Mouse (Mus musculus) CD4-positive naive resting alpha-beta T cell, adult 57 days (primary cell): ENCODE results near the gene Sp2. TPM values are rescaled to one million over a fixed set of nuclear protein-coding genes. Genes with fewer than 3 reads are reported as not detected.

Experiments used
- total RNA-seq: library from RNA; stranded (reverse); gene quantifications from one replicate; pipeline ENCODE4 v1.2.4, GENCODE M21; 2023

Sp2 gene
- 54.2 TPM for total RNA-seq

DNA sequence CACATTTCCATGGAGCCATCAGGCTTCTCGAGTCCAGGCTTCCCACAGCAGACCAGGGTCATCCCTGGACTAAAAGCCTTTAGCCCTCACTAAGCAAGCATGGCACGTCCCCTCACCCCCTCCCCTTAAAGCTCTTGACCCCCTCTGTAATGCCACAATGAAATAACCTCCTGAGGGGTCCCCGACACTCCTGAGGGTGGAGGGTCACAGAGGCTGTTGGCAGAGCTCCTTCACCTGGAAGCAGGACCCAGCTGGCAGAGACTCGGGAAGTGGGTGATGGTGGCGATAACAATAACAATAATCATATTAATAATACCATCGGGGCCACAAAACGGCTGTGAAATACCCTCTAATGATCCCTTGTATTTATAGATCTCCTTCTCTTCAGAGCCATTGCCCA, at the start of gene Sp2:
Gene Sp2 (minus strand): TSS at position 101 of the 400 bp plus-strand sequence.

DNA sequence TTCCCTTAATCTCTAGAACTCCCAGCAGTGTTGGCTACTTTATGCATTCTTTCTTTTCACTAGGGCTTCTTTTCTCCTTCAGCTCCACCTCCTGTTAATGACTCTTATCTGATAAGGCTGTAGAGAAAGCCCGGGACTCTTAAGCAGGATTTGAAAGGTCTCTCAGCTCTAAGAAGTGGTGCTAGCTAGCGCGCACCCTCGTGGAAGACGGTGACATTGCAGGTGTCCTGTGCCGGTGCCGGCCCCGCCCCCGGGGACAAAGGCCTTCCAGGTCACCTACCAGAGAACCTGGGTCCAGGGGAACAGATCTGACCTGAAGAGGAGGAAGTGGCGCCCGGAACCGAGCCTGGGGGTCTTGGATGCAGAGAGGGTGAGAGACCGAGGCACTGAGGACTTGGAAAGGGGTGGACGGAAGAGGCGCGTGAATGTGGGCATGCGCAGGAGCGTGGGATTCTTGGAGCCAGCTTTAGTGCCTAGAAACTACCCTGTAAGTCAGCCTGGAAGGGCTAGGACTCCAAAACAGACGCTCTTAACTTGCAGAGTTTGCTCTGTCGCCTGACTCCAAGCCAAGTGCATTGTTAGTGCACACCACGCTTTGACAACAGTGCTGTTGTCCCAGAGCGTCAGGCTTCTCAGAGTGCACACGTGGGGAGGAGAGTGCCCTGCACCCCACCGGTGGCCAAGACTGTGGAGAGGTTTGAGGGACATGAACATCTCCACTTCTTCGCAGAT, 47.1 kb upstream of the Sp2 start, which contains the start of gene Scrn2:
Gene Scrn2 (plus strand): TSS at position 253 of the 732 bp plus-strand sequence.

DNA sequence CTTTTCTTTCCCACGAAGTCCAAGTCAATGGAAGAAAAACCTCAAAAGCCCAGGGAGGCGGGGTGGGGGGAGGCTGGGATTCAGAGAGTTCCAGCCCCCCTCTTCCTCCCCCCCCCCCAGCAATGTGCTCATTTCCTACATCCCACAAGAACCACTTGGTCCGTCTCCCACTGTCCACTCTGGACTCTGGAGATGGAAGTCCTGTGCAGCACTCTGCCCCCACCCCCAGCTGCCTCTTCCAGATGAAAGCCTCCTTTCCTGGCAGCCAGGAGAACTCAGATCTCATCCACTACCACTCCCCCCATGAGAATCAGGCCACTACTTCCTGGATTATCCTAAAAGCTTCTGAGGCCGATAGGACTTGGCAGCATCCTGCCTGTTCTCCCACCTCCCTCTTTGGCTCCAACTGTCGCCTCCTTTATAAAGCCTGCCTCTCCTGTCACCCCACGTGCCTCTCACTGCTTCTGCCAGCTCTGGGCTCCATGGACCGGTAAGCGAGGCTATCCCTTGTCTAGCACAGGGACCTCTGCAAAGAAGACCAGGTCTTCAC, 30.4 kb upstream of the Sp2 start, which contains the start of gene Sp6:
Gene Sp6 (plus strand): TSS at position 274 of the 550 bp plus-strand sequence.

DNA sequence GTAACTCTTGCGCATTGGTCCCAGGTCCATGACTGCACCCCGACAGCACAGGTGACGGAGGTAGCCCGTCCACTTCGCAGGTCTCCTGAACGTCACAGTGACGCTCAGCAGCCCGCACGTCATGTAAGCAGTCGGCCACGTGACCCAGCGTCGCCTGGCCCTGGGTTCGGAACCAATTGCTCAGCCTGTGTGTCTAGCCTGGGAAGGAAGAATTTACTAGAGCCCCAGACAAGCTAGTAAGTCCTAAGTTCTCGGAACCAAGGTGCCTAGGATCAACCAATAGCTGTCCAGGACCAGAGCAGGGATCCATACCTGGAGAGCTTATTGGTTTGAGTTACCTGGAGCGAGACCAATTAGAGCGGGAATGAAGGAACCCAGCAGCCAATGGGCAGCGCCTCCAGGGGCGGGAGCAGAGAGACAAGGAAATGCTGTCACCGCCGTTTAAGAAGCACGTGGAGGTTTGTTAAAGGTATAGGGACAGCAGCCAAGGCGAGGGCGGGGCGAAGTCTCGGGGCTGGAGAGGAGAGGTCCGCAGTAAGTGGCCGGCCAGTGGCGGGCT, 38.9 kb downstream of the Sp2 start, which contains the start of gene Pnpo:
Gene Pnpo (minus strand): TSS at position 241 of the 559 bp plus-strand sequence.

DNA sequence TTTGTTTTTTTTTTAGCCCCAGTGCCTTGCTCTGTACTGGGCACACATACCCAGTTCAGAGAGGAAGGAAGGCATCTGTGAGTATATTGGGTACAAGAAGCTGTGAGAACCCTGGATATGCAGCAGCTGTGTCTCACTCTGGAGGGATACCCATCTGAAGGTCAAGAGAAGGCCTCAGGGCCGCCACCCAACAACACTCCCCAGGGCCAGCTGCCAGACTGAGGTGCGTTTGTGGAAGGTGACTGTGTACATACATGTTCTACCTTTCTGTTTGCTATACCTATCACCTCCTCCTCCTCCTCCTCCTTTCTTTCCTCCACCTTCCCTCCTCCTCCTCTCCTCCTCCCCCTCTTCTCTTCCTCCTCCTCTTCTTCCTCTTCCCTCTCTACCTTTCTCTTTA, 54.7 kb downstream of the Sp2 start, which contains the start of gene Prr15l:
Gene Prr15l (plus strand): TSS at position 17 of the 400 bp plus-strand sequence.

DNA sequence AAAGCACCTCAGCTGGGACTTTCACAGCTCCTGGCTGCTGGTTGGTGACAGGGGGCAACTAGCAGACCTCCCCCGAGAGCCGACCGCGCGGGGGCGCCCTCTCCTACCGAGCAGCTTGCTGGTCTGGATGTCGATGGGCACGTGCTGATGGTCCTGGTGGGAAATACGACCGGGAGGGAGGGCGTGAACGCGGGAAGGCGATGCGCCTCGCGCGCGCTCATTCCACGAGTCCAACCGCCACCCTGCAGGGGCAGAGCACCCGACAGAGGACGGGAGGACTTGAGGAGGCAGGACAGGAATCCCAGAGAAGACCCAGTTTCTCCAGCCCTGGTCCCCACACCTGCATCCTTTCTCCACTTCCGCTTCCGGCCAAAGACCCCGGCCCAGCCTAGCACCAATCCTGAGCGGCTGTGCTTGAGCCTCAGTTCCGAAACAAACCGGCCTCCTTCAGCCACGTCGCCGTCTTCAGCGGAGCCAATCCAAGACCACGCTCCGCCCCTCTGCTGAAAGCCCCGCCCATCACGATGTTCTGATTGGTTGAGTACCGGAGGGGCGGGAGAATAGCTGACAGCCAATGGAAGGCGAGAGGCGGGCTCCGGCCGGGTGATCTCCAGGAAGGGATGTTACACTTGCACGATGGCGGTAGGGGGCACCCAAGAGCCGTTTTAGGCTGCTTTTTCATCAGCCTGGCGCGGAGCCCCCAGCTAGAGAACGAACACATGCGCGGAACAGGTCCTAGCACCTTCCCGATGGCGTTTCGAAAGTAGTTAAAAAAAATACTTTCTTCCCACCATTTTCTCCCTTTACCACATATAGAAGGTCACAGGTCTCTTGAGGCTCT, 66.5 kb downstream of the Sp2 start, which contains the start of gene Cdk5rap3:
Gene Cdk5rap3 (minus strand): TSS at position 453 of the 841 bp plus-strand sequence.

Other genes starting within 250 kb of the Sp2 start
- gene Snx11, start 205.4 kb downstream of the Sp2 start, total RNA-seq: 34.0 TPM
- 46.6 TPM for gene Cbx1, start 193.8 kb downstream of the Sp2 start, total RNA-seq
- 45.4 TPM for gene Nfe2l1, start 153.0 kb downstream of the Sp2 start, total RNA-seq
- gene Copz2, start 133.1 kb downstream of the Sp2 start, total RNA-seq: 1.2 TPM
- 56.0 TPM for gene Cdk5rap3, start 66.5 kb downstream of the Sp2 start, total RNA-seq
- gene Prr15l, start 54.9 kb downstream of the Sp2 start, total RNA-seq: not detected
- 18.1 TPM for gene Pnpo, start 39.0 kb downstream of the Sp2 start, total RNA-seq
- gene Sp6, start 30.4 kb upstream of the Sp2 start, total RNA-seq: 4.7 TPM
- gene Scrn2, start 47.0 kb upstream of the Sp2 start, total RNA-seq: 3.3 TPM
- not detected for gene Lrrc46, start 58.4 kb upstream of the Sp2 start, total RNA-seq
- 38.7 TPM for gene Mrpl10, start 58.6 kb upstream of the Sp2 start, total RNA-seq
- 31.6 TPM for gene Osbpl7, start 67.7 kb upstream of the Sp2 start, total RNA-seq
- 2.4 TPM for gene Tbx21, start 132.4 kb upstream of the Sp2 start, total RNA-seq
- gene Tbkbp1, start 168.5 kb upstream of the Sp2 start, total RNA-seq: 1.2 TPM
- gene Kpnb1, start 204.9 kb upstream of the Sp2 start, total RNA-seq: 136 TPM